Mouse (Mus musculus) kidney, adult 2 months (tissue): ENCODE results near the gene Zfp346. TPM values are rescaled to one million over a fixed set of nuclear protein-coding genes. Genes with fewer than 3 reads are reported as not detected.

Source experiments
- DNase-seq: peaks from one replicate; pipeline ENCODE4 v3.0.0; 2021
- H3K27ac ChIP-seq: fragments of 200-500 bp; 2 replicates; pipeline ENCODE4 v1.5.1; 2012; ENCODE audit warnings: low read depth, low read length, control low read depth, inconsistent platforms; ENCODE audit not compliant: insufficient read depth
- H3K27me3 ChIP-seq: fragments of 200-500 bp; replicated peaks from 2 replicates; pipeline ENCODE4 v1.6.1; 2012; ENCODE audit warnings: mild to moderate bottlenecking, moderate library complexity, low read length, inconsistent platforms; ENCODE audit not compliant: control insufficient read depth, insufficient read depth
- H3K36me3 ChIP-seq: fragments of 200-500 bp; 2 replicates; pipeline ENCODE4 v1.6.1; 2012; ENCODE audit warnings: mild to moderate bottlenecking, moderate library complexity, low read length, inconsistent platforms; ENCODE audit not compliant: control insufficient read depth, insufficient read depth
- H3K4me1 ChIP-seq: fragments of 200-500 bp; 2 replicates; pipeline ENCODE4 v1.6.1; 2011; ENCODE audit warnings: low read length; ENCODE audit not compliant: control insufficient read depth, insufficient read depth
- H3K4me3 ChIP-seq: fragments of 200-500 bp; 2 replicates; pipeline ENCODE4 v1.5.1; 2011; ENCODE audit warnings: mild to moderate bottlenecking, low read depth, low read length, control low read depth; ENCODE audit not compliant: insufficient read depth
- CTCF ChIP-seq: fragments of 200-500 bp; conservative IDR thresholded peaks from 2 replicates; pipeline ENCODE4 v1.5.1; 2011; ENCODE audit warnings: low read depth, mild to moderate bottlenecking, control low read depth, low read length, moderate library complexity, mixed read lengths; ENCODE audit not compliant: insufficient read depth, insufficient read length
- POLR2A ChIP-seq: fragments of 200-500 bp; IDR thresholded peaks from one replicate; pipeline ENCODE4 v1.6.1; 2011; ENCODE audit warnings: low read depth, low read length, control low read depth
- WGBS: fragments of 180-500 bp; shearing (Covaris S2); methylation state at CpG from one replicate; pipeline ENCODE4 v1.1.7; 2018; 5-methylcytosine and 5-hydroxymethylcytosine counted together
- polyA plus RNA-seq: library from polyadenylated mRNA; depleted of rRNA; stranded (reverse); fragments of >200 nt; gene quantifications from 2 replicates; pipeline ENCODE4 v1.2.3, GENCODE M21; 2012; rRNA removed

Zfp346 gene
- polyA plus RNA-seq, 1 experiment = 13.7 TPM

DNA sequence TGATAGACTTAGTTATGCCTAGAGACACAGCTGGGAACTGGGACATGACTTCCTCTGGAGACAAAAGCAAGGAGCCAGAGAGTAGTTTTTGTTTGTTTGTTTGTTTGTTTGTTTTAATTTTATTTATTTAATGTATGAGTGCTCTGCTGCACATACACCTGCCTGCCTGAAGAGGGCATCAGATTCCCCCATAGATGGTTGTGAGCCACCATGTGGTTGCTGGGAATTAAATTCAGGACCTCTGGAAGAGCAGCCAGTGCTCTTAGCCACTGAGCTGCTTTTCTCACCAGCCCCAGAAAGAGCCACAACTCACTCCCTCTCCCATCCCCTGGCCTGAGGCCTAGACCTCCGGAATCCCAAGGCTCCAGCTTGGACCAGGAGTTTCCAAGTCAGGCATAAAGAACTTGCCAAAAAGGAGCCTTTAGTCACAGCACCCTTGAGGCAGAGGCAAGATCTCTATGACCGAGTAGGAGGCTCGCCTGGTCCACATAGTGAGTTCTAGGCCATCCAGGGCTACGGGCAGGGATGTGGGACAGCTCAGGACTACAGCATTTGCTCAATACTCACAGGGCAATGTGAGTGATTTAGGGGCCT, 72.9 kb downstream of the Zfp346 start:
- Histone ChIP-seq H3K27me3 (no peaks in the 10 kb centered on the region), H3K4me3 (no peak overlapping the region), H3K36me3 (no peaks in the 10 kb centered on the region), H3K27ac (no peak overlapping the region), H3K4me1 (no peaks in the 10 kb centered on the region)
- TF ChIP-seq CTCF (peak; percentile 31), POLR2A (no peak)
- no peak for DNase-seq
- 69% methylated on average over 4 of the region's 4 CpGs for WGBS

DNA sequence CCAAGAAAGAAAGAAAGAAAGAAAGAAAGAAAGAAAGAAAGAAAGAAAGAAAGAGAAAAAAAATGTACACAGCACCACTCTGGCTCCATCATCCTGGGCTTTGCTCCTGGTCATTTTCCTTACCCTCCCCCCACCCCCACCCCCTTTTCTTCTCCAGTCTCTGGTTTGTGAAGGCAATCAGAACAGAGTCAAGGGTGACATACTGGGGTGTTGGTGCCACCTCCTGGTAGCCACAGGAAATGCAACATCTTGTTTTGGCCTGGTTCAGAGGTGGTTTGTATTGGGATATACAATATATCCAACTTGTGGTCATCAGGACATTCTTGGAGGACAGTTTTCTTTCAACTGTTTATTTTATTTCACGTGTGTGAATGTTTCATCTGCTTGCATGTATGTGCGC, 73.4 kb downstream of the Zfp346 start:
- no peak overlapping the region for H3K4me3 ChIP-seq
- peak; percentile 85 for DNase-seq
- TF ChIP-seq POLR2A (no peak), CTCF (peak; percentile 93)
- no peak overlapping the region for H3K27ac ChIP-seq
- 41% methylated on average over 2 of the region's 2 CpGs for WGBS
- H3K27me3 ChIP-seq = no peaks in the 10 kb centered on the region
- no peaks in the 10 kb centered on the region for H3K36me3 ChIP-seq
- no peaks in the 10 kb centered on the region for H3K4me1 ChIP-seq

DNA sequence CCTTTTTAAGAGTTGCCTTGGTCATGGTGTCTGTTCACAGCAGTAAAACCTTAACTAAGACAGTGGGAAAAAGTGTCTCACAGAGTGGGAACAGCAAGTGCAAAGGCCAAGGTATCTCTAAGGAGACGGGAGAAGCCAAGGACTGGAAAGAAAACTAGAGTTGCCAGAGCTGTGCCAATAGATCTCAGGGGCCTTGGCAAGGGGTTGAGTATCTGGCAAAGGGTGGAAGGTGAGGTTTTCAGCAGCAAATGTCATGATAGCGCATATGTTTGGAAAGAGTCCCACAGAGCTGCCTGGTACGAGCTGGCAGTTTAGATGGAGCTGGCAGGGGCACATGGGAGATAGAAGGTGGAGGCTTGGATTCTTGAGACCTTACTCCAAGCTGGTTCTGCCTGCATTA, 74.5 kb downstream of the Zfp346 start:
- no peak for TF ChIP-seq CTCF
- no peak for TF ChIP-seq POLR2A
- peak; percentile 57 for DNase-seq
- WGBS = 80% methylated on average over 3 of the region's 3 CpGs
- no peaks in the 10 kb centered on the region for H3K36me3 ChIP-seq
- no peak overlapping the region for H3K4me3 ChIP-seq
- H3K27ac ChIP-seq = no peak overlapping the region
- no peaks in the 10 kb centered on the region for H3K4me1 ChIP-seq
- no peaks in the 10 kb centered on the region for H3K27me3 ChIP-seq

DNA sequence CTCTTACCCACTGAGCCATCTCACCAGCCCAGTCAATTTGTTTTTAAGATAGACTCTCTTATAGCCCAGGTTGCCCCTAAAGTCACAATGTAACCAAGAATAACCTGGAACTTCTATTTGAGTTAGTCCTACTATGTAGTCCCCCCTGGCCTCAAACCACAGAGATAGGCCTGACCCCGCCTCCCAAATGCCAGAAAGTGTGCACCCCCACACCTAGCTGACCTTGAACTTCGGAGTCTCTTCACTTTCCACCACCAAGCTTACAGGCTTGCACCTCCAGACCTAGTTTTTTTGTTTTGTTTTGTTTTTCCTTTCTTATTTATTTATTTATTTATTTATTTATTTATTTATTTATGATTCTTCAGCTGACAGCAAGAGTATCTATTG, 76.7 kb downstream of the Zfp346 start:
- WGBS = 75% methylated on average over 2 of the region's 2 CpGs
- H3K36me3 ChIP-seq = no peaks in the 10 kb centered on the region
- DNase-seq = no peak

DNA sequence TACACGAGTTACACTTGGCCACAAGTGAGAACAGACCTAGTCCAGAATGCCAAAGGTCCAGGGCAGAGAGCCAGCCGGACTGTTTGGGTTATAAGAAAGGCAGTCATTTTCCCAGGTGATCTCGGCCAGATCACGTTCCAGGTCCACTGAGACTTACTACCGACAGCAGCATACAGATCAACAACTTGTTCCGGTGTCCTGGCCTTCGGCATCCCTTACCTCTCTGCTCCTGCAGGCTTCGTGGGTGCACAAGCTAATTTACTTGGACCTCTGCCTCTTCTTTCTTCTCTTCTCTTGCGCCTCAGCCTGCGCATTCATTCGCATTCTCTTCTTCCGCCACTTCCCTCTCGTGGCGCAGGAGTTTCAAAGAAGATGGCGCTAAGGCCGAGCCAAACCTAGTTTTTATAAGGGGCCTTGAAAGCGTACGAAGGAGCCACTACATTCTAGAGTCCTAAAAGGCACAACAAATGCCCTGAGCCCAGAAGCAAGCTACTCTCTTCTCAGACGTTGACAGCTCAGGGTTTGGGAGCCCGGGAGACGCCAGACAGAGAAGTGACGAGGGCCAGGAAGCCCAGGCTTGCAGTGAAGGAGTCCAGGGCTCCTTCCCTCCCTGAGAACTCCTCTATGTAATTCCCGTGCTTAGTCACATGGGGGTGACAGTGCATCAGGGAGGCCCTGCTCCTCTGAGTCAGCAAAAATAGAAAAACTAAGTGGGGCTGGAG, 77.2 kb downstream of the Zfp346 start:
- DNase-seq = peak; percentile 91
- no peaks in the 10 kb centered on the region for H3K4me1 ChIP-seq
- WGBS = 2% methylated on average over 23 of the region's 23 CpGs
- H3K4me3 ChIP-seq = peak overlapping the region; percentile 53
- TF ChIP-seq POLR2A (no peak), CTCF (peak; percentile 94)
- H3K27me3 ChIP-seq = no peaks in the 10 kb centered on the region
- peak overlapping the region; percentile 81 for H3K27ac ChIP-seq
- H3K36me3 ChIP-seq = no peaks in the 10 kb centered on the region

More for the DNA sequence above, 76.7 kb downstream of the Zfp346 start:
- Histone ChIP-seq H3K4me1 (no peaks in the 10 kb centered on the region), H3K27me3 (no peaks in the 10 kb centered on the region), H3K4me3 (peak overlapping the region; percentile 53), H3K27ac (peak overlapping the region; percentile 81)
- TF ChIP-seq POLR2A = no peak
- no peak for TF ChIP-seq CTCF

DNA sequence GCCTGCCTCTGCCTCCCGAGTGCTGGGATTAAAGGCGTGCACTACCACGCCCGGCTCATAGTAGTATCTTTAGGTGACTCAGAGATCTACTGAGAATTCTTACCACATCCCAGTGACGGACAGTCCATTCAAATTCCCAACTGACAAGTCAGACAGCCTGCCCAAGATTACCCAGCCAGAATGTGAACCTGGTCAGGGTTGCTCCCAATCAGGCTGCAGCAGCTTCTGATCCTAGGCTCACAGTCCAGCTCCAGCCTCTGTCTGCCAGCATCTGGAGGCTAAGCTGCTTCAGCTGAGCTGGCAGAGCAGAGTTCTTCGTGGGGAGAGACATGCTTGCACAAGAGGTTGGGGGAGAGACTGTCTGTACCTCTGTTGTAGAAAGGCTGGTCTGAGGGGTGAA, 78.3 kb downstream of the Zfp346 start:
- Histone ChIP-seq H3K36me3 (no peaks in the 10 kb centered on the region), H3K4me1 (no peaks in the 10 kb centered on the region), H3K4me3 (no peak overlapping the region), H3K27ac (no peak overlapping the region), H3K27me3 (no peaks in the 10 kb centered on the region)
- no peak for TF ChIP-seq CTCF
- no peak for TF ChIP-seq POLR2A
- DNase-seq = peak; percentile 27
- WGBS = 79% methylated on average over 6 of the region's 6 CpGs

Other genes starting within 250 kb of the Zfp346 start
- gene Unc5a, start 155.9 kb upstream of the Zfp346 start, polyA plus RNA-seq = 3.1 and 3.3 TPM in 2 replicates
- gene Hk3, start 83.9 kb upstream of the Zfp346 start, polyA plus RNA-seq = 0.75 and 1.0 TPM in 2 replicates
- gene Uimc1, start 5.0 kb upstream of the Zfp346 start, polyA plus RNA-seq = 5.1 and 6.5 TPM in 2 replicates
- not detected in 2 replicates for gene Gm17617, start 28.2 kb downstream of the Zfp346 start, polyA plus RNA-seq
- 35.3 and 43.5 TPM in 2 replicates for gene Fgfr4, start 47.3 kb downstream of the Zfp346 start, polyA plus RNA-seq
- gene Nsd1, start 104.5 kb downstream of the Zfp346 start, polyA plus RNA-seq = 17.6 and 19.6 TPM in 2 replicates
- gene Prelid1, start 215.2 kb downstream of the Zfp346 start, polyA plus RNA-seq = 542 and 589 TPM in 2 replicates
- 81.8 and 89.8 TPM in 2 replicates for gene Rab24, start 216.6 kb downstream of the Zfp346 start, polyA plus RNA-seq
- 1.2 and 1.3 TPM in 2 replicates for gene Mxd3, start 224.5 kb downstream of the Zfp346 start, polyA plus RNA-seq